ENCODE assay signal across 8 mouse cellular contexts in the genomic region with DNA sequence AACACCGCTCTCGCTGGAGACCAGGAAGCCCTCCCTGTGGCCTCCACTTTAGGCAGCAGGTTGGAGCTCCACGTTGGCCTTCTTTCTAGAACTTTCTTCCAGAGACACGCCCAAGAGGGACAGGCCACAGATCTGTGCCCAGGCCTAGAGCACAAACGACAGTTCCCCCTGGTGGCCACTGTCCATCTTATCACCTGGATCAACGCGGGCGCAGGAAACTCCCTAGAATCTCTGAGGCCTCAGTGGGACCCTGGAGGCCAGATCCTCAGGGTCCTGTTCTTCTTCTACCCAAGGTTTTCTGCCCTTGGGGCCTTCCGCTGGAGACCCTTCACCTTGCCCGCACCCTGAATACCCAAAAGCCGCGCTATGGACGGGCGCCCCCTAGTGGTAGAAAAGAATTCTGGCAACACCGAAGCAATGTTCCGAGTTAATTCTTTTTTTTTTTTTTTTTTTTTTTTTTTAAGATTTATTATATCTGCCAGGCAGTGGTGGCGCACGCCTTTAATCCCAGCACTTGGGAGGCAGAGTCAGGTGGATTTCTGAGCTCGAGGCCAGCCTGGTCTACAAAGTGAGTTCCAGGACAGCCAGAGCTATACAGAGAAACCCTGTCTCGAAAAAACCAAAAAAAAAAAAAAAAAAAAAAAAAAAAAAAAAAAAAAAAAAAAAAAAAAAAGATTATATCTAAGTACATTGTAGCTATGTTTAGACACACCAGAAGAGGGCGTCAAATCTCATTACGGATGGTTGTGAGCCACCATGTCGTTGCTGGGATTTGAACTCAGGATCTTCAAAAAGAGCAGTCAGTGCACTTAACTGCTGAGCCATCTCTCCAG. TPM values are rescaled to one million over a fixed set of nuclear protein-coding genes. Genes with fewer than 3 reads are reported as not detected.
DNase-seq lines count a peak whose midpoint lies in the region; ATAC-seq and TF ChIP-seq lines count a peak whose summit lies in the region.
"Not testable (repeated sequence)": the region's sequence is repeated elsewhere in the genome, so short reads cannot be mapped to it uniquely, and the experiment has no call there.

No protein-coding gene starts in this region.

- not testable (repeated sequence) for H3K36me3 ChIP-seq in ES-E14 (ENCODE audit: control insufficient read depth, insufficient read depth, low read length, poor library complexity, severe bottlenecking); forebrain, embryonic 10.5 days (replicated peaks)

- not testable (repeated sequence) for H3K9me3 ChIP-seq in ES-E14 (ENCODE audit: control insufficient read depth, insufficient read depth, low read depth, low read length); forebrain, embryonic 10.5 days

- 32% methylated on average over 23 of the region's 23 CpGs for WGBS in forebrain, embryonic 10.5 days

- 0 out of 4 replicates have a peak overlapping the region, but pooled peaks have one; percentile 2 to 10 for H3K4me3 ChIP-seq in ES-E14 (ENCODE audit: insufficient read depth in 1 of 2, low read depth in 1 of 2, low read length in 2 of 2, poor library complexity in 1 of 2, severe bottlenecking in 1 of 2)
- peak overlapping the region; percentile 20 for H3K4me3 ChIP-seq in forebrain, embryonic 10.5 days

- in situ Hi-C loops in ES-E14 (cut with MboI; ENCODE audit: low sequenced_read_pairs in 2 of 2, unreplicated experiment in 2 of 2) = not testable (repeated sequence)

- H3K4me1 ChIP-seq in ES-E14 (ENCODE audit: control insufficient read depth in 2 of 2, insufficient read depth in 2 of 2, low read length in 2 of 2, poor library complexity in 1 of 2) = peaks cover 0 to 14% of the 10 kb centered on the region in 2 experiments; a peak in 1 of 4 replicates
- H3K4me1 ChIP-seq in forebrain, embryonic 10.5 days = peaks cover 32% of the 10 kb centered on the region

- DNase-seq in ES-E14 (ENCODE audit: low read depth, low spot score) = peak; percentile 43
- peak; percentile 71 for DNase-seq in forebrain, embryonic 10.5 days (ENCODE audit: extremely low spot score, low spot score)
- DNase-seq in heart, postnatal 14 days = peak; percentile 79 to 86
- peak; percentile 74 to 88 for DNase-seq in kidney, postnatal 36 days
- peak; percentile 68 to 76 for DNase-seq in lung, adult 18-20 months
- peak; percentile 76 for DNase-seq in testis, postnatal 14 days (ENCODE audit: low spot score)

- H3K9ac ChIP-seq in ES-E14 (ENCODE audit: insufficient read depth, low read depth, low read length, poor library complexity, severe bottlenecking) = peak overlapping the region; percentile 4; the same call in 1 of the 2 replicates

- intact Hi-C loops in heart, postnatal 14 days (cut with DNase I) = loop anchor here (1.0 to 10.0 kb wide), 4 partner anchors 41 to 167 kb away; no protein-coding TSS in a partner anchor

- H3K27me3 ChIP-seq in forebrain, embryonic 10.5 days (ENCODE audit: poor library complexity, severe bottlenecking) = peaks cover 10% of the 10 kb centered on the region; the same call in 1 of the 2 replicates

- peak; percentile 56; the same call in 1 of the 2 replicates for ATAC-seq in cerebellum, adult (ENCODE audit: insufficient number of reproducible peaks, low FRiP score, low TSS enrichment)
- peak; percentile 68 for ATAC-seq in neutrophil, adult 5-6 weeks (ENCODE audit: extremely low read depth, insufficient number of reproducible peaks, low FRiP score, poor library complexity, severe bottlenecking)

- not testable (repeated sequence) for H3K27ac ChIP-seq in ES-E14 (ENCODE audit: insufficient read depth, low read depth, low read length, poor library complexity, severe bottlenecking)
- peak overlapping the region; percentile 51; the same call in 1 of the 2 replicates for H3K27ac ChIP-seq in forebrain, embryonic 10.5 days

TF ChIP-seq in ES-E14, 5 proteins besides CTCF, POLR2A, EP300 and RAD21:
- TF ChIP-seq ZNF384 (IDR thresholded peaks at IDR 0.05; ENCODE audit: low read depth, low read length) = peak; percentile 94

RNA-seq across cellular contexts. Expression of a gene that starts 4.1 kb away (rescaled TPM):
- 0.42 and 0.89 TPM in 2 replicates for total RNA-seq in ES-E14 (2012; rRNA removed)
- 0.26 and 0.42 TPM in 2 replicates for polyA plus RNA-seq in forebrain, embryonic 10.5 days (2016; fragmentation: Nextera tagmentation; extraction: Ambion mirVana)
- 1 to 10 TPM; 3.2 to 3.6 TPM for total RNA-seq in heart, postnatal 14 days (2021)
- not detected in 2 replicates for total RNA-seq in neutrophil, adult 5-6 weeks (2017)

RNA-seq across cellular contexts. Expression of a gene that starts 13.5 kb away (rescaled TPM):
- 2.0 and 2.1 TPM in 2 replicates for total RNA-seq in ES-E14 (2012; rRNA removed)
- polyA plus RNA-seq in forebrain, embryonic 10.5 days (2016; fragmentation: Nextera tagmentation; extraction: Ambion mirVana) = 0.21 and 0.43 TPM in 2 replicates
- under 1 TPM; 0.27 to 0.36 TPM for total RNA-seq in heart, postnatal 14 days (2021)
- total RNA-seq in neutrophil, adult 5-6 weeks (2017) = 0.25 TPM in 1 of 2 replicates, not detected in the other

RNA-seq across cellular contexts. Expression of a gene that starts 34.1 kb away (rescaled TPM):
- 5.5 and 9.6 TPM in 2 replicates for total RNA-seq in ES-E14 (2012; rRNA removed)
- 2.9 and 3.1 TPM in 2 replicates for polyA plus RNA-seq in forebrain, embryonic 10.5 days (2016; fragmentation: Nextera tagmentation; extraction: Ambion mirVana)
- 10 to 100 TPM; 38.7 to 51.1 TPM for total RNA-seq in heart, postnatal 14 days (2021)
- 25.1 and 34.3 TPM in 2 replicates for total RNA-seq in neutrophil, adult 5-6 weeks (2017)

RNA-seq across cellular contexts. Expression of a gene that starts 42.7 kb away (rescaled TPM):
- 64.1 and 75.6 TPM in 2 replicates for total RNA-seq in ES-E14 (2012; rRNA removed)
- polyA plus RNA-seq in forebrain, embryonic 10.5 days (2016; fragmentation: Nextera tagmentation; extraction: Ambion mirVana) = 68.5 and 72.0 TPM in 2 replicates
- 1,000 to 10,000 TPM; 1,375 to 1,408 TPM for total RNA-seq in heart, postnatal 14 days (2021)
- 43.8 and 45.0 TPM in 2 replicates for total RNA-seq in neutrophil, adult 5-6 weeks (2017)

RNA-seq across cellular contexts. Expression of a gene that starts 59.4 kb away (rescaled TPM):
- total RNA-seq in ES-E14 (2012; rRNA removed) = 464 and 530 TPM in 2 replicates
- polyA plus RNA-seq in forebrain, embryonic 10.5 days (2016; fragmentation: Nextera tagmentation; extraction: Ambion mirVana) = 325 and 336 TPM in 2 replicates
- total RNA-seq in heart, postnatal 14 days (2021) = 100 to 1,000 TPM; 314 to 317 TPM
- 300 and 326 TPM in 2 replicates for total RNA-seq in neutrophil, adult 5-6 weeks (2017)
